Mouse (Mus musculus) bone marrow, adult 2 months (tissue): ENCODE measurements around the gene G3bp1.

Experiments
- CTCF ChIP-seq: fragments of 200-500 bp; IDR thresholded peaks from 2 replicates; pipeline ENCODE4 v1.5.1; 2011; ENCODE audit warnings: low read length, control low read depth; ENCODE audit not compliant: control insufficient read depth, insufficient read depth
- POLR2A ChIP-seq: fragments of 200-500 bp; IDR thresholded peaks from 2 replicates; pipeline ENCODE4 v1.6.1; 2011; ENCODE audit warnings: low read depth, mild to moderate bottlenecking, control low read depth, low read length, borderline replicate concordance; ENCODE audit not compliant: control insufficient read depth

GRCm38 (mm10) chr11:55459850-55460558 is 9.5 kb upstream of the G3bp1 start:
- TF ChIP-seq POLR2A (no peak), CTCF (no peak)
